Mouse (Mus musculus) lung, postnatal 0 days (tissue): ENCODE results near the gene Hbb-bs. TPM values are rescaled to one million over a fixed set of nuclear protein-coding genes. Genes with fewer than 3 reads are reported as not detected.

Experiments
- polyA plus RNA-seq: library from polyadenylated mRNA; unstranded; fragments of >200 nt; fragmentation: Nextera tagmentation; extraction: Ambion mirVana; gene quantifications from 2 replicates; pipeline ENCODE4 v1.2.1, GENCODE M21; 2015

Hbb-bs gene
- polyA plus RNA-seq, 1 experiment from 2014 or later: 19,829 TPM

Other genes starting within 250 kb of the Hbb-bs start
- gene Olfr618, start 238.0 kb downstream of the Hbb-bs start, polyA plus RNA-seq: not detected in 2 replicates
- not detected in 2 replicates for gene Olfr619, start 227.5 kb downstream of the Hbb-bs start, polyA plus RNA-seq
- gene Olfr620, start 215.6 kb downstream of the Hbb-bs start, polyA plus RNA-seq: not detected in 2 replicates
- gene Olfr622, start 185.4 kb downstream of the Hbb-bs start, polyA plus RNA-seq: not detected in 2 replicates
- not detected in 2 replicates for gene Olfr623, start 164.4 kb downstream of the Hbb-bs start, polyA plus RNA-seq
- 0.02 and 0.05 TPM in 2 replicates for gene Olfr624, start 156.9 kb downstream of the Hbb-bs start, polyA plus RNA-seq
- gene Olfr625-ps1, start 145.4 kb downstream of the Hbb-bs start, polyA plus RNA-seq: not detected in 2 replicates
- not detected in 2 replicates for gene Olfr243, start 113.4 kb downstream of the Hbb-bs start, polyA plus RNA-seq
- gene Olfr628, start 97.7 kb downstream of the Hbb-bs start, polyA plus RNA-seq: not detected in 2 replicates
- gene Olfr629, start 83.2 kb downstream of the Hbb-bs start, polyA plus RNA-seq: not detected in 2 replicates
- gene Olfr630, start 70.8 kb downstream of the Hbb-bs start, polyA plus RNA-seq: not detected in 2 replicates
- gene Olfr69, start 56.5 kb downstream of the Hbb-bs start, polyA plus RNA-seq: 0.05 TPM in 1 of 2 replicates, not detected in the other
- not detected in 2 replicates for gene Olfr68, start 48.4 kb downstream of the Hbb-bs start, polyA plus RNA-seq
- not detected in 2 replicates for gene Olfr67, start 36.3 kb downstream of the Hbb-bs start, polyA plus RNA-seq
- 4,793 and 5,487 TPM in 2 replicates for gene Hbb-bt, start 14.1 kb downstream of the Hbb-bs start, polyA plus RNA-seq
- gene Hbb-bh2, start 12.4 kb upstream of the Hbb-bs start, polyA plus RNA-seq: not detected in 2 replicates
- gene Hbb-bh1, start 15.1 kb upstream of the Hbb-bs start, polyA plus RNA-seq: 0.27 TPM in 1 of 2 replicates, not detected in the other
- 11.4 and 11.9 TPM in 2 replicates for gene Hbb-y, start 25.1 kb upstream of the Hbb-bs start, polyA plus RNA-seq
- gene Olfr66, start 58.2 kb upstream of the Hbb-bs start, polyA plus RNA-seq: not detected in 2 replicates
- not detected in 2 replicates for gene Olfr64, start 66.4 kb upstream of the Hbb-bs start, polyA plus RNA-seq
- 0.05 TPM in 1 of 2 replicates, not detected in the other for gene Olfr65, start 75.4 kb upstream of the Hbb-bs start, polyA plus RNA-seq
- not detected in 2 replicates for gene Olfr631, start 100.7 kb upstream of the Hbb-bs start, polyA plus RNA-seq
- not detected in 2 replicates for gene Olfr632, start 106.3 kb upstream of the Hbb-bs start, polyA plus RNA-seq
- not detected in 2 replicates for gene Olfr633, start 116.3 kb upstream of the Hbb-bs start, polyA plus RNA-seq
- gene Olfr635, start 143.1 kb upstream of the Hbb-bs start, polyA plus RNA-seq: not detected in 2 replicates
- not detected in 2 replicates for gene Olfr638, start 170.7 kb upstream of the Hbb-bs start, polyA plus RNA-seq
- gene Olfr639, start 189.2 kb upstream of the Hbb-bs start, polyA plus RNA-seq: not detected in 2 replicates
- gene Olfr640, start 197.5 kb upstream of the Hbb-bs start, polyA plus RNA-seq: not detected in 2 replicates
- not detected in 2 replicates for gene Olfr641, start 207.3 kb upstream of the Hbb-bs start, polyA plus RNA-seq
- not detected in 2 replicates for gene Olfr642, start 224.6 kb upstream of the Hbb-bs start, polyA plus RNA-seq
- gene 4930516K23Rik, start 233.3 kb upstream of the Hbb-bs start, polyA plus RNA-seq: not detected in 2 replicates
- not detected in 2 replicates for gene Olfr644, start 243.8 kb upstream of the Hbb-bs start, polyA plus RNA-seq